Mouse (Mus musculus): ENCODE data around the gene Pip4k2c.

Pip4k2c gene

DNA sequence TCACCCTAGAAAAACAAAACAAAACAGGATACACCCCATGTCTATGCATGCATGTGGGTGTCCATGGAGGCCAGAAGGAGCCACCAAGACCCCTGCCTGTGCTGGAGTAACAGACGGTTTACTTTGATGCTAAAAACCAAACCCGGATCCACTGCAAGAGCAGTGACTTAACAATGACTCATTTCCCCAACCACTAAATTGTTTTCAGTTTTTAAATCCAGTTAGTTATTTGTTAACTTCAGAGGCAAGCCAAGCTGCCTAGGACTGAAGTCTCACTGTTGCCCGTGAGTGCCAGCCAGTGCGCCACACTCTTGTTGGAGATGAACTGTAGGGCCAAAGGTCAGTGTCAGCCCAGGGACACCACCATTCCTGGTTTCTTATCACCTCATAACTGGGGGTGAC is 60.9 kb downstream of the Pip4k2c start:
- no peak for DNase-seq (ENCODE audit: extremely low read depth, low read depth, low spot score)

DNA sequence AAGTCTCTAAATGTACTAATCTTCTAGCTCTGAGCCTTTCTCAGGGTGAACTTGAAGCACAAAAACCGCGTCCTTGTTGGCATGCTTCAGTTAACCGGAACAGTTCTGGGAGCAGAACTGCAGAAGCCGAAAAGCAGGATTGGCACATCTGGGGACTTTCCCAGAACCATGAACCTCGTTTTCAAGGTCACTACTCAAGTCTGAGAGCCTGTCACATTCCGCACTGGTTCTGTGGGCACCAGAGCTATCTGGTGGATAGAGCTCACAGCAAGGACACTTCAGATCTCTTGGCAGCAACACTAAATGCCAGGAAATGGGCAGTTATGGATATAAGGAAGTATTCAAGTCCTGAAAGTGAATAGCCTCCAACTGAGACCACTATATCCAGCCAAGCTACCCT is 64.2 kb downstream of the Pip4k2c start:
- DNase-seq (ENCODE audit: extremely low read depth, low read depth, low spot score), result no peak

Data from fat pad, adult 2 months (tissue).